Mouse (Mus musculus) neural tube, embryonic 15.5 days (tissue): ENCODE data around the gene Nphs2. TPM values are rescaled to one million over a fixed set of nuclear protein-coding genes. Genes with fewer than 3 reads are reported as not detected.

Experiments used
- polyA plus RNA-seq: library from polyadenylated mRNA; unstranded; fragments of >200 nt; fragmentation: Nextera tagmentation; extraction: Ambion mirVana; gene quantifications from 2 replicates; pipeline ENCODE4 v1.2.1, GENCODE M21; 2015

The Nphs2 gene
- polyA plus RNA-seq, 1 experiment from 2014 or later, result 0.17 TPM

Other genes with a start within 250 kb of the Nphs2 start
- gene Fam163a, start 105.7 kb upstream of the Nphs2 start, polyA plus RNA-seq, result 5.2 and 5.6 TPM in 2 replicates
- gene Tdrd5, start 7.1 kb upstream of the Nphs2 start, polyA plus RNA-seq, result 0.77 and 1.3 TPM in 2 replicates
- gene Gm2000, start 55.3 kb downstream of the Nphs2 start, polyA plus RNA-seq, result 543 TPM in 2 replicates
- gene Axdnd1, start 110.4 kb downstream of the Nphs2 start, polyA plus RNA-seq, result 0.22 TPM in 1 of 2 replicates, not detected in the other
- gene Soat1, start 163.6 kb downstream of the Nphs2 start, polyA plus RNA-seq, result 9.8 and 16.6 TPM in 2 replicates
- 0.40 and 0.45 TPM in 2 replicates for gene Gm10031, start 213.3 kb downstream of the Nphs2 start, polyA plus RNA-seq
- gene Abl2, start 248.1 kb downstream of the Nphs2 start, polyA plus RNA-seq, result 5.3 and 5.4 TPM in 2 replicates